Mouse (Mus musculus) liver, adult (tissue): ENCODE data around the gene Sart3.

Source experiments
- GATA4 ChIP-seq: IDR thresholded peaks from 2 replicates; pipeline ENCODE4 v1.6.1; 2014; ENCODE audit warnings: mild to moderate bottlenecking, low read length; ENCODE audit not compliant: insufficient replicate concordance

The Sart3 gene

GRCm38 (mm10) chr5:113748556-113749331 is 23.6 kb downstream of the Sart3 start:
- TF ChIP-seq GATA4, result no peak

GRCm38 (mm10) chr5:113747629-113748028 is 24.7 kb downstream of the Sart3 start:
- TF ChIP-seq GATA4, result no peak

GRCm38 (mm10) chr5:113737607-113738237 is 34.6 kb downstream of the Sart3 start:
- TF ChIP-seq GATA4, result no peak

DNA sequence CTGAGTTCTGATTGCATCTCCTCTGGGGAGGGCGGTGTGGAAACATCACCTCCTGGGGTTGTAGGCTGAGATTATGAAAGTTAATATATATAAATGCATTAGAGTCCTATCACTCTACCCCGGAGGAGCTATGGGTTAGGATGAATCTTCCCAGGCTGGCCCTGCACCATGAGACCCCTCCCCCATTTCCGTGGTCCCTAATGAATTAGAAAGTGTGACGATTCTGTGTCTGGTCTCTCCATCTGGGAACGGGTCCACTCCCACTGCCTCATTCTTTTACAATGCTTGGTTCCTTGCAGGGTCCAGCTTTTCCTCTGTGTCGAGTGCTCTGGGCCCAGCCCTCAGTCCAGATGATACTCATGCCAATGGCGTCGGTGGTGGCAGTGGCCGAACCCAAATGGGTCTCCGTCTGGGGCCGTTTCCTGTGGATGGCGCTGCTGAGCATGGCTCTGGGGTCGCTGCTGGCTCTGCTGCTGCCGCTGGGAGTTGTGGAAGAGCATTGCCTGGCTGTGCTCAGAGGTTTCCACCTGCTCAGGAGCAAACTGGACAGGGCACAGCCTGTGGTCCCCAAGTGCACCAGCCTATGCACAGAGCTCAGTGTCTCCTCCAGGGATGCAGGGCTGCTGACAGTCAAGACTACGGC is 35.7 kb downstream of the Sart3 start:
- no peak for TF ChIP-seq GATA4

DNA sequence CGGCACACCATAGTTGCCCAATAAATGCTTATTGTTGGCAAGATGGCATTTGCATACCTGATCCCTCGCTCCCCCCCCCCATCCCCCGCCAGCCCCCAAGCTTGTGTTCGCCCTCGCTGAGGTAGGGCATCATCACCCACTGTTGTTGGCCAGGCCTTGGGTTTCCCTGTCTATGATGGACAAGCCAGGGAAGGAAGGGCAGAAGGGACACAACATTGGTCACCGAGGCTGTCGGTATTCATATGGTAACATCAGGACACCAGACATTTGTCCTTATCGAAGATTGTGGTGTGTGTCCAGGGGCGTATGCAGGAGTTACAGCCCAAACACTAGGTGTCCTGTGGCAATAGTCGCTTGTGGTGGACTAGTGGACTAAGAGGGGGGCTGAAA is 36.2 kb downstream of the Sart3 start:
- no peak for TF ChIP-seq GATA4

- TF ChIP-seq GATA4, result peak; percentile 12; the same call in 1 of the 2 replicates
Measured at GRCm38 (mm10) chr5:113735345-113736112, 36.8 kb downstream of the Sart3 start, which contains the start of gene Ficd. Ficd (plus strand) TSS chr5:113735803.

- TF ChIP-seq GATA4, result no peak
Measured at GRCm38 (mm10) chr5:113735023-113735344, 37.3 kb downstream of the Sart3 start.

GRCm38 (mm10) chr5:113734376-113734775 is 37.9 kb downstream of the Sart3 start:
- TF ChIP-seq GATA4, result no peak

DNA sequence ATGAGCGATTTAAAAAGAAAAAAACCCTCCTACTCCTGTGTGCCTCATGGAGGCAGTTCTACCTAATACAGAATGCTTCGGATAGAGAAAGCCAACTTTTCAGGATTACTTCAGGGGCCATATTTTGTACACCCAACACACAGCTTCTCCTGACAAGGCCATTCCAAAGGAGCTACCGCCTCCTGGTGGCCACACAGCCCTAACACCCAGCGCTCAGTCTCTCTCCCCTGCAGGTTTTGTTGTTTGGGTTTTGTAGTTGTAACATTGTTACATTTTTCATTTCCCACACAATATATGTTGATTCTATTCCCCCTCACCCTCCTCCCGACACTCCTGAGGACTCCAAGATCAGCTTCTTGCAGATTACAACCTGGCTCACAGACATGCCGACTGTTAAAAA is 40.1 kb downstream of the Sart3 start:
- no peak for TF ChIP-seq GATA4

- TF ChIP-seq GATA4, result no peak
Measured at GRCm38 (mm10) chr5:113731174-113731573, 41.1 kb downstream of the Sart3 start.

GRCm38 (mm10) chr5:113730641-113731121 is 41.6 kb downstream of the Sart3 start:
- no peak for TF ChIP-seq GATA4

- TF ChIP-seq GATA4, result no peak
Measured at GRCm38 (mm10) chr5:113728691-113729090, 43.6 kb downstream of the Sart3 start.

DNA sequence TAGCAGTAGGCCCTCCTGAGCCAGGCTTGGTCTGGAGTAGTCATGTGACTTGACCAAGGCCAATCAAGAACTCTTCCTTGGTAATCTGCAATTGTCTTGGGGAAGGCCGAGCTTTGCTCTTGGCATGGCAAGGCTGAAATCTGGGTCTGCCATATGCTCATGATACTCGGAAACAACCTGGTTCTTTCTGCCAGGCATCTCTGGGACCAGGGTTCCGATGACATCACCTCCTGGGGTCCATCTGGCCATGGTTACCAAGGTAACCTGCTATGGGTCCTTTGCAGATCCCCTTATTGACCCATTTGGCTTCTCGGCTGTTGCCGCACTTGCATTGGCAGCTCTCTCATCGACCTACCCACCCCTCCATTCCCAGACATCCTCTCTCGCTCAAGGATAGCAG is 44.3 kb downstream of the Sart3 start:
- TF ChIP-seq GATA4, result no peak

GRCm38 (mm10) chr5:113727238-113727637 is 45.1 kb downstream of the Sart3 start:
- TF ChIP-seq GATA4, result no peak

GRCm38 (mm10) chr5:113726618-113727017 is 45.7 kb downstream of the Sart3 start:
- no peak for TF ChIP-seq GATA4
